Mouse (Mus musculus) mesoderm, embryonic 11.5 days (tissue): Measurements from ENCODE around the gene Tet2.
A peak's percentile ranks its signal among the peaks of the same experiment; 100 is the strongest.
"Not testable (repeated sequence)": the region's sequence is repeated elsewhere in the genome, so short reads cannot be mapped to it uniquely, and the experiment has no call there.

ENCODE experiments used
- DNase-seq: peaks from one replicate; pipeline ENCODE4 v3.0.0-alpha.2; 2012; ENCODE audit warnings: low read depth, low spot score

The Tet2 gene

DNA sequence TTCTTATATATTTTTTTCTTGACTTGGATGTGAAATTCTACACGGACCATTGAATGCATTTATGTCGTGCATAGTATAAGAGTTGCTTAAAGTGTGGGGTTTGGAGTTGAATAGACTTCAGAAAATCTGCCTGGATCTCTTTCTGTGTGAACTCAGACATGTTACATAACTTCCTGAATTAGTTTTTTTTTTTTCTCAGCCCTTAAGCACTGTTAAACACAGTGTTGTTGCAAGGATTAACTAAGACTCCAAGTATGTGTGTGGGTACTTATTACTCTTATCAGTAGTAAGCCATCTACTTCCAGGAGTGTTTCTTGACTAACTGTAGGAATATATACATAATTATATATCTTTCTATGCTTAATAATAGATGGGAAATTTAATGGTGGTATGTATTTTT lies 3.7 kb upstream of the Tet2 start:
- DNase-seq, result no peak

DNA sequence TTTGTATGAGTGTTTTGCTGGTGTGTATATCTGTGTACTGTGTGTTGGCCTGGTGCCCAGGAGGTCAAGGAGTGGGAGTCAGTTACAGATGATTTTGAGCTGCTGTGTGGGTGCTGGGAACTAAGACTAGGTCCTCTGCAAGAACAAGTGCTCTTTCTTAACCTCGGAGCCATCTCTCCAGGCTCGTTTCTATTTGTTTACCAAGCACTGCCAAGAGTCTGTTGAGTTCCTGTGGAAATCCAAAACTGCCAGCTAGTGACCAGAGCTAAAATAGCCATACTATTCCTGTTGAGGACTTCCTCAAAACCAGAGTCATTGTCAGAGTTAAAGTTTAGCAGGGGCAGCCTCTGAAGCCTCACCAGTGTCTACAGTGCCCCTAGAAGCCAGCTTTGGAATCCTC lies 1.9 kb upstream of the Tet2 start:
- no peak for DNase-seq

DNA sequence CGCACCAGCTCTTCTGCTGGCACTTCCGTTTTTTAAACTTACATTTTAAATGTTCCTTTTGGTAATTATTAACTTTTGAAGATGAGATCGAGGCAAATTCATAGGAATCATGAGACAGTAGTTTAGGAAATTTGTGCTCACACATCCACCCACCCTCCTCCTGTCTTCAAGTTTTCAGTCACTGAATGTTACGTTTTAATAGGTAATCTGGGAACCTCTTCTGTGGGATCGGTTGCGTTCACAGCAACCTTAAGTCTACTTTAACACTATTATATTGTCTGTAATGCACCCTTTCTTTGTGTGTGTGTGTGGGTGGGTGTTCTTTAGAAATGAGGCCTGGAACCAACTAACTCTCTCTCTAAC lies 346 bp upstream of the Tet2 start:
- no peak for DNase-seq

DNA sequence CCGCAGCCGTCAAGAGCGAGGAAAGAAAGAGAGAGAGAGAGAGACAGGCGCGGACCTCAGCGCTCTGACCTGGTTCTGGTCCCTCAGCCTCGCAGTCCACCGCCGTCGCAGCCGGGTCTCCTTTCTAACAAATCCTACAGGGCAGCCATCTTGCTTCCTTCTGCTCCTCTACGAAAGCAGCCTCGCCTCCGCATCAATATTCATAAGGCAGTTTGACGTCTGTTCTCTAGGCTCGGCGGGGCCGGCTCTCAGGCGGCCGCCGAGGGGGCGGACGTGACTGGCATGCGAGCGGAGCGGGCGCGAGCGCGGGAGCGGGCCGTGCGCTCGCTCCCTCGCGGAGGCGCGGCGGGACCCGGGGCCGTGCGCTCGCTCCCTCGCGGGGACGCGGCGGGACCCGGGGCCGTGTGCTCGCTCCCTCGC lies 798 bp downstream of the Tet2 start:
- DNase-seq, result peak; percentile 94

DNA sequence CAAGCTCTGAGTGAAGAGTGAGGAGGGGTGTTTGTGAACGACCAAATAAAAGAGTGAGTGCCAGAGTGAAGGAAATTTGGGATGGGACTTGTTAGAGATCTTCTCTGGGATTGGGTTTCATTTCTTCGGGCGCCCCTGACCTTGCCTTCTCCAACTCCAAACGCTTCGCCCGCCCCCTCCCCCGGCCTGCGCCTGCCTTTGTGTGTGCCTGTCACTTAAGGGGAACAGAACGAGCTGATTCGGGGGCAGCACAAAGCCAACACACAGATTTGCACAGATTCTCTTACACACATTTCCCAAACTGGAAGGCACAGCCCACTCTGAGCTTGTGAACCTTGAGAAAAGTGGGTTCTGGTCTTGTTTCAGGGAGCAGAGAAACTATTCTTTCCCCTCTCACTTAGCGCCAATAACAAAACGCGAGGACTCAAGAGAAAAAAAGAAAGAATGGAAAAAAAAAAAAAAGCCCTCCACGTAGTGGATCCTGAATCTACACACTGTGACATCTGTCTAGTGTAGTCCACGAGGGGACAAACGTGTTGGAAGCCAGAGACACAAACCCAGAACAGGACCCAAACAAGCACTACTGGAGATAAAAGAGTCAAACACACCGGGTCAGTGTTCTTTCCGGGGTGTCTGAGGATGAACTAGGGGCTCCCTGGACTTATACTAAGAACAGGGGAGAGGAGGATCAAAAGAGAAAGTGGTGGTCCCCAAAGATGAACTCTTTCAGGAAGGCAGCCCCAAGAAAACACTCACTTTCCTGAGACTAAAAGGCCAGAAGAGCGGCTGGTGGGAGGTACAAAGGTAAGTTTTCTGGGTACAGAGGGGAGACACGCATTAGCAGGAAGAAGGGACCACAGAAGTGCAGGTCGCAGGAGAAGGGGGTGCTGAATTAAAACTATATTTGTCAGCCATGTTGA lies 1.6 kb downstream of the Tet2 start:
- DNase-seq, result peak; percentile 70

DNA sequence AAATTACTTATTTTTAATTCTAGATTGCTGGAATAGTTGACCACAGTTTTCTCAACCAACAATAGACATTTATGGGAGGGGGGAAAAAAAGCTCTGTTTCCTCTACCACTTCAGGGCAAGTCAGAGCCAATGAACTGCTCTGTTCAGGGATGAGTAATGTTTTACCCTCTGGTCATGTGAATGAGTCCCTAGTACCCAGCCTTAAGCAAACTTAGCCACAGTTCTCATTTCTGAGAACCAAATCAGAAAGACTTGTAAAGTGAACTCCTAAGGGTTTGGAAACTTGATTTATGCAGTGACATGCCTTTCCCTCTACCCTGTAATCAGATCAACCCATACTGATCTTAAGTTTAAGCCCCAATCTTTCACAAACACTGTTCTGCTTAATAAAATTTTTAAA lies 2.9 kb downstream of the Tet2 start:
- no peak for DNase-seq

DNA sequence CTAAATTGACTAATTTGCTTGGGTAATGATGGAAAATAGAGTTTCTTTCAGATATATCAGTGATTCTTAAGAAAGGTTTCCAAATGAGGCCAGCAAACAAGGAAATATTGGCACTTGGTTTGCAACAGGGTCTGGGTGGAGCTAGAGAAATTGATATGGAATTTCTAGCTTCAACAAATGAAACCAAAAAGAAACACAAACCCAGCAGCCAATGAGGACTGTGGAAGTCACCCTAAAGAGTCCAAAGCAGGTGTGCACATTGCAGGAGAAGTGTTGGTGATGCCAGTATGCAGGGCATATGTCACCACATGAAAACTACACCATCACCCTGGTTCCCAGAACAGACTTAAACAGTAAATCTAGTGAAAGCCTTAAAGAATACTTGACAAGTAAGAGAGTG lies 3.9 kb downstream of the Tet2 start:
- no peak for DNase-seq

DNA sequence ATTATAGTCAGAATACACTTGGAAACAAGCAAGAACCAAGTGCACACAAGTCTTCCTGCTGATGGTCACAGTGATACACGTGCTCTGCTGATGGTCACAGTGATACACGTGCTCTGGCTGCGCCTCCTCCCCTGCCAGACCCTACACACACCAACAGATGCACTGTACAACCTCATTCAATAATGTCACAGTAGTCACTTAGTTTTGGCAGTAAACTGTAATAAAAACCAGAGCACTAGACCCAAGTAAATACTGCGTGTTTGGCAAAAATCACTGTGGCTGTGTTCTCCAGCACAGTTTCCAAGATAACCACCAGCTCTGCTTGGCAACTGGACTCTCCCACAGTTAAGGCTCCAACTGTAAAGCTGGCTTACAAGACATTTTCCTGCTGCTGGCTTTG lies 4.9 kb downstream of the Tet2 start:
- no peak for DNase-seq

DNA sequence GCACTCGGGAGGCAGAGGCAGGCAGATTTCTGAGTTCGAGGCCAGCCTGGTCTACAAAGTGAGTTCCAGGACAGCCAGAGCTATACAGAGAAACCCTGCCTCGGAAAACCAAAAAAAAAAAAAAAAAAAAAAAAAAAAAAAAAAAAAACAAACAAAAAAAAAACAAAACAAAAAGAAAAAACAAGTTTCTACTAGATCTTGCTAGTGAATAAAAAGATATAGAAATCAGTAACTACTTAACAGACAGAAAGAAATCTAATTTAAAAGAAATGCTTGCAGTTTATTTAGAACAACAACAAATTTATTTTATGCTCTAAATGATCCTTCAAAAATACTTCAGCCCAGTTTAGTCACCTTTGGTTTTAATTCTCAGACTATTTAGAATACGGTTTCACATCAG lies 6.4 kb downstream of the Tet2 start:
- DNase-seq, result not testable (repeated sequence)

DNA sequence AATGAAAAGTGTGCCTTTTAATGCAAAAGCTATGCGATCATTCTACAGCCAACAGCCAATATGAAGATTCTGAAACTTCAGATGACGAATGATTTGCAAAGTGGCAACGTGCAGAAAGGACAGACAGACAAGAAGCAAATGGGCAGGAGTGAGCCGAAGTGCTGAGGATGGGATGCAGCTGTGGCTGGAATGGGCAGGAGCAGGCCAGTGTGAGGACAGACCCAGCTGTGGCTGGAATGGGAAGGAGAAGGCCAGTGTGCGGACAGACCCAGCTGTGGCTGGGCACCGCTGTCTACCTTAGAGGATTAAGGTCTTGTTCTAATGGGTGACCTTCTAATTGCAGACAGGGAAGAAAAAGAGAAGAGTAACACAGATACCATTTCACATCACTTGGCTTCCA lies 9.3 kb downstream of the Tet2 start:
- DNase-seq, result no peak

DNA sequence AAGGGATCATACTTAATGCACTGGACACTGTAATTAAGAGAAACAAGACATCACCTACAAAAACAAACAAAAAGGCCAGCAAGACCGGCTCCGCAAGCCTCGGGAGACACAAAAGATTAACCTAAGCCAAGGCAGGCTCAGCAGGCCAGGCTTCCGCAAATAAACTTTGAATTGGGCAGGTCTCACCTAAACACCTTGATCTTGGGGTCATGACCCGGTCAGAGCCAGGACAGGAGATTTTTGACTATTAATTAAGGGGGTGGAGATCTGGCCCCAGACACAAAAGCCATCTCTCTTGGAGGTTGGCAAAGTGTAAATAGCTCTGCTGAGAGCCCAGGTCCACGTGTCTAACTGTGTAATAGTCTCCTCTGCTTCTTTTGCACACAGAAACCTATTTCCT lies 10.9 kb downstream of the Tet2 start:
- DNase-seq, result no peak

DNA sequence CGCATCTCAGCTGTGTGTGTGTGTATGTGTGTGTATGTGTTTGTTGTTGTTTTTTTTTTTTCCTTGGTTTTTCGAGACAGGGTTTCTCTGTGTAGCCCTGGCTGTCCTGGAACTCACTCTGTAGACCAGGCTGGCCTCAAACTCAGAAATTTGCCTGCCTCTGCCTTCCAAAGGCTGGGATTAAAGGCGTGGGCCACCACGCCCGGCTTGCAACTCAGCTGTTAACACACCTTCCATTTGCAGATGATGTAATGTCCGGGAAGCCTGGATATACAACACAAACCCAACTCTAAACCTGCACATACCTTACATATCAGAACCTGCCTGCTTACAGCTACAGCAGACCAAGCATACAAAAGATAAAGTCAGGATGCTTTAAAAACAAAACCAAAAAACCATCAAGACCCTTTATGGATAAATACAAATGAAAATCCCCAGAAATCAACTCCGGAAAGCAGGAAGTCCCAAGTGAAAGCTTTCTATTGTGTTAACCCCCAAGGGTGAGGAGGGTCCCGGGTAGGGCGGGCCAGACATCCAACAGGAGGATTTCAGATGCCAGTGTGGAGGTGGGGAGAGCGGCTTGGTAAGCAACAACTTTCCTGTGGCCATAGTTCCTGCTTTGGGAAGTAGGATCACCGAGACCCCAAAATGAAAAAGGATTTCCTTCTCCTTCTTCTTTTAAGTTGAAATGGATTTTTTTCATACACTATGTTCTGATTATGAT lies 11.5 kb downstream of the Tet2 start:
- no peak for DNase-seq

DNA sequence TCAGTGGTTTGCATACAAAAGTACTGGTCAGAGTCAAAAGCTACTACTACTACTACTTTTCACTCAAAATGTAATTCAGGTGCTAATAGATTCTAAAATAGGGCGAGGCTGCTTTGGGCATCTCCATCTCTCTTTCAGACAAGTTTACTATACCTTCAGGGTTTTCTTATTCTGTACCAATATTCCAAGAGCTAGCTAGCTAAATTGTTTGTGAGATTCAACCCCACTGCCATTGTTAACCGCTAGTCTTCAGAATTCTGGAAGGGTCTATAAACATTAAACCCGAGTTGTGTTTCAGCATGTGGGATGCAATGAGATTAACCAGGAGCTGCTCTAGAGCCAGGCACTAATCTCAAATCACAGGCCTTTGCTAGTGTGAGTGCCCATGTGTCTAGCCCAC lies 12.1 kb downstream of the Tet2 start:
- DNase-seq, result no peak

DNA sequence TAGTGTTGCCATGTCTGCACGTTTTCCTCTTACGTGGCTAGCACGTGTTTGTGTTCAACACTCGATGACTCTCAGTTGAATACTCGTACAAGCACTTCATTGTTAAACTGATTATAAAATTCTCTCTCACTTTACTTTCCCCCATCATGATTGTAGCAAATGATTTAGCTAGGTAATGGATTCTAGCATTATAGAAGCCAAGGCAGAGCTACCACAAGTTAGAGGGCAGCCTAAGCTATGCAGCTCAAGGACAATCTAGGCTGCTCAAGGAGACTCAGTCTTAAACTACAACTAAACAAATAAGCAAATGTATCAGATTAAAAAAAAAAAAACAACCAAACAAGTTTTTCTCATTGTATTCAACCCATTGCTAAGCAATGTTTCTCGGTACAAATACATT lies 12.7 kb downstream of the Tet2 start:
- no peak for DNase-seq

DNA sequence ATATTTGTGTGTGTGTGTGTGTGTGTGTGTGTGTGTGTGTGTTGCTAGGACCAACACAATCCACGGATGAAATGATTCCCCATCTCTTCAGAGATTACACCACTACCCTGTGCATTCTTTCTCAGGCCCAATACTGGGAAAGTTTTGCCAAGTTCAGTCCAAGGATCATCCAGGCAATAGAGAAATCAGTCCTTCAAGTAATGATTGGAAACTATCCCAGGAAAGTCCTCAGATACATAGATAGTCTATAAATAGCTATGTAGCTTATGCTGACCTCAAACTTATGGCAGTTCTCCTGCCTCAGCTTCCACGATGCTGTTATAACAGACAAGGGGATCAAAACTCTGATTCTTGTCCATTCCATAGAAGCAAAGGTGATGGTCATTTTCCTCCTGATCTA lies 13.8 kb downstream of the Tet2 start:
- DNase-seq, result no peak

DNA sequence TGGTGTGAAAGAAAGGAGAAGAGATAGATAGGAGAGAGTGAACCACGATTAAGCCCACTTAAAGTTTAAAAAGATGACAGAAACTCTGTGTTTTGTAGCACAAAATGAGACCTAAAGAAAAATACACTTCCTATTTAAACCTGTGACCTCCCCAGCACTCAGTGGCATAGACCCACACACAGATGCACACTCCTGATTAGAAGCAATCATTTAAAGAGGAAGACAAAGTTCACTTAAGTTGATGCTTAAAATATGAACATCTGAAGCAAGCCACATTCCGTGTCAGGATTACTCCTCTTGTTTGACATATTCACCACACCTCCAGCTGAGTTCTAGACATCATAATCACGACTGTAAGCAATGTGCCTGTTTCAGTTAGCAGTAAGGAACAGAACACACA lies 14.3 kb downstream of the Tet2 start:
- no peak for DNase-seq

DNA sequence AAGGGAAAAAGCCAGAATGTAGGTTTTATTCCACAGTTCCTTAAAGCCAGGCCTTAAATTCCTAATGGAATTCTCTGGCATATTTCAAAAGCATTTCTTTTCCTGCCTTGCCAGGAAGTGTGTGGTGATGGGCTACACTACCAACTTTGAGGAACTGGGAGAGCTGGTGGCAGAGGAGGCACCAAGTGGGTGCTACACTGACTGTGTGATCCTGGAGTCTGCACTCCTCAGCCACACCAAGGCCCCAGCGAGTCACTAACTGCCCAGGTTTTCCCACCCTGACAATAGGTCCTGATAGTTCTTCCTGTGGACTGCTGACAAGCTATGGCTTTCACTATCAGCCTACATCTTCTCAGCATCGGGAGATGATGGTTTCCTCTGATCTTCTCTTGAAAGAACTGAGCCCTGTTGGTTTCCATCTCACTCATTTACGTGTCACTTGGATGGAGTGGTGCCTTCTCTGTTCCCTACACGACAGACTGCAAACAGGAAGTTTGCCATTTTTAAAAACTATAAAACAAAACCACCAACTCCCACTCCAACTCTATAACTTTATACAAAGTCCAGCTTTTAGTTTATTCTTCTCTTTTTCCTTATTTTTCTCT lies 18.7 kb downstream of the Tet2 start:
- no peak for DNase-seq

DNA sequence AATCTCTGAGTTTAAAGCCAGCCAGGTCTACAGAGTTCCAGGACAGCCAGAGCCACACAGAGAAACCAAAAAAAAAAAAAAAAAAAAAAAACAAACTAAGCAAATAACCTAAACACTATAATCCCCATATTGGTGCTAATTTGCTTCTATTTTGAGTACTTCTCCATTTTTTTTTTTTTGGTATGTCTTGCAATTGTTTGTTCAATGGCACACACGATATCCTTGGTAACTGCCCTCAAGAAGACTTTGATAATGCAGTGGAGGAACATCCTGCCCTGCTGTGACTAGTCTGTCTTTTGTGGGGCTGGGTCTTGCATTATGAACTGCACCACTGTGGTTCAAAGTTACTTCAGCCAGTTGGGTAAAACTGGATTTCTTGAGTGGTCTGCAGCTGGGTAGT lies 19.4 kb downstream of the Tet2 start:
- DNase-seq, result no peak

DNA sequence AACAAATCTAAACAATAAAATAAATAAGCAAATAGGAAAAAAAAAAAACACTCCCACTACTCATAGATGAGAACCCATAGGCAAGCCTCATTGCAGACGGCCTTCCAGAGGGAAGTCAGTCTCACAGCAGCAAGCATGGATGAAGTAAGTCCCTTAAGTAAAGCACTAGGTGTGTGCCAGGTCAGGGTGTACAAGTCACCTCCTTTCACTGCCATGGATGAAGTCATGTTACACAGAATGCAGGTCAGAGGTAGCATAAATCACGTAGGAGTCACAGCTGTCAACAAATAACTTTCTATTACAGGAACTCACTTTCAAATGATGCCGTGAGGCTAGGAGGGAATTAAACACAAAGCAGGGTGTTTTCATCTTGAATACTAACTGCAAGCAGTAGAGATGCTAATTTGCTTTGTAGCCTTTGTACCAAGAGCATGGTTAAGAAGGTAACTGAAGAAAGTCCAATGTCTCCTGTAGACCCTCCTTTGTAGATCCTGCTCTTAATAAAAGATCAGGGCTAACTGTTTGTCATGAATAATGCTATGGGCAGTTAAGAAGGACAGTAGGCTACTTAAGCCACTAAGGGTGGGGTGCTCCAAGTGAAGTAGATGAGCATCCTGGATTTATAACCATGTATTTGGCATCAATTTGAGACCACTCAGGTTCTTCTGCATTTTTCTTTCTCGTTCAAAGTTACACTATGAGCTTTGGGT lies 20.4 kb downstream of the Tet2 start:
- no peak for DNase-seq

DNA sequence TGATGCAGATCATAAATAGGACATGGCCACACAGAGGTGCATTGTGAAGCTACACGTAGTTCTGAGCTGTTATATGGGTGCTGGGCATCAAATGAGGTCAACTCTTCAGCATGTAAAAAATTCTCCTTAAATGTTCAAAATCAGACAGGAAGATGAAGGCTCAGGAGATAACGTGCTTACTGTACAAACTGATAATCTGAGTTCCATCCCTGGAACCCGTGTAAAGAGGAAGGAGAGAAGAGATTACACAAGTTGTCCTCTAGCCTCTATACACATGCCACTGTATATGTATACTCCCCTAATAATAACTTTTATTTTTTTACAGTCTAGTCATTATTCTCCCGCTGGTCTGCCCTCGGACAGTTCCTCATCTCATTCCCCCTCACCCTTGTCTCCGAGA lies 21.7 kb downstream of the Tet2 start:
- DNase-seq, result no peak

DNA sequence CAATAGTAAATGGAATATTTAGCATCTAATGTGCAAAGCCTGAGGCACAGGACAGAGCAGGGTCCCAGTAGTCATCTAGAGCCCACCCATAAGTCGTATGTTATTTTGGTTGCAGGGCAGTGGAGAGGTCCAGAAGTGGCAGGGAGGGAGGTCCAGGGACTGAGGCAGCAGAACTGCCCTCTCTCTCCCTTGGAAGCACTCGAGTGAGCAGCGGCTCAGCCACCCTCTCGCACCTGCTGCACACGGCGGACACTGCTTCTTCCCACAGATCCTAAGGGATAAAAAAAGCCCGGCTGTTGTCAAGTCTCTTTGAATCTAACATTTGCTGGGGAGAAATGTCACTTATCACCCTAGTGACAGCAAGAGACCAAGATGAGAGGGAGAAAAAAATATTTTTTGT lies 22.6 kb downstream of the Tet2 start:
- DNase-seq, result no peak

DNA sequence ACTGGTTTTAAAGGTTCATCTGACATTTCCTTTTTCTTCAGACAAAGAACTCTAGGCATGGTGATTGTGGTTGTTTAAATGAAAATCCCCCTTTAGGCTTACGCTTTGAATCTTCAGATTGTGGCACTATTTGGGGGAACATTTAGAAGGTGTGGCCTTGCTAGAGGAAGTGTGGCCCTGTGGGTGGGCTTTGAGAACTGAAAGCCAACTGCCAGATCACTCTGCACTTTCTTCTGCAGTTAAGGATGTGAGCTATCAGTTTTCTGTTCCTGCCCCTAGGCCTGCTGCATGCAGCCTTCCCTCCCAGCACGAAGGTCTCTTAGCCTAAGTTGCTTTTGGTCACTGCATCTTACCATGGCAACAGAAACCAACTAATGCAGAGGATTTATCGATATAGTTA lies 26.1 kb downstream of the Tet2 start:
- no peak for DNase-seq
